Mouse (Mus musculus) embryonic facial prominence, embryonic 10.5 days (tissue): ENCODE data around the gene Gpd2. TPM values are rescaled to one million over a fixed set of nuclear protein-coding genes. Genes with fewer than 3 reads are reported as not detected.

Experiments
- DNase-seq: peaks from one replicate; pipeline ENCODE4 v3.0.0-alpha.2; 2017; ENCODE audit warnings: low spot score
- H3K27ac ChIP-seq: fragments of 300-500 bp; sonication (generic); replicated peaks from 2 replicates; pipeline ENCODE4 v1.5.1; 2016; ENCODE audit warnings: mild to moderate bottlenecking
- H3K27me3 ChIP-seq: fragments of 300-500 bp; sonication (generic); replicated peaks from 2 replicates; pipeline ENCODE4 v1.6.1; 2016; ENCODE audit warnings: low read depth, mild to moderate bottlenecking; ENCODE audit not compliant: poor library complexity, severe bottlenecking
- H3K36me3 ChIP-seq: fragments of 300-500 bp; sonication (generic); replicated peaks from 2 replicates; pipeline ENCODE4 v1.6.1; 2016; ENCODE audit warnings: mild to moderate bottlenecking, moderate library complexity
- H3K4me1 ChIP-seq: fragments of 300-500 bp; sonication (generic); 2 replicates; pipeline ENCODE4 v1.6.1; 2016
- H3K4me3 ChIP-seq: fragments of 300-500 bp; sonication (generic); 2 replicates; pipeline ENCODE4 v1.5.1; 2016; ENCODE audit warnings: mild to moderate bottlenecking, moderate library complexity
- H3K9me3 ChIP-seq: fragments of 300-500 bp; sonication (generic); 2 replicates; pipeline ENCODE4 v1.6.1; 2016; ENCODE audit warnings: mild to moderate bottlenecking
- WGBS: fragments of 180-500 bp; shearing (Covaris S2); methylation state at CpG from one replicate; pipeline ENCODE4 v1.1.7; 2016; 5-methylcytosine and 5-hydroxymethylcytosine counted together
- polyA plus RNA-seq: library from polyadenylated mRNA; unstranded; fragments of >200 nt; fragmentation: Nextera tagmentation; extraction: Ambion mirVana; gene quantifications from 2 replicates; pipeline ENCODE4 v1.2.1, GENCODE M21; 2016

The Gpd2 gene
- polyA plus RNA-seq, 1 experiment from 2014 or later: 20.4 TPM

DNA sequence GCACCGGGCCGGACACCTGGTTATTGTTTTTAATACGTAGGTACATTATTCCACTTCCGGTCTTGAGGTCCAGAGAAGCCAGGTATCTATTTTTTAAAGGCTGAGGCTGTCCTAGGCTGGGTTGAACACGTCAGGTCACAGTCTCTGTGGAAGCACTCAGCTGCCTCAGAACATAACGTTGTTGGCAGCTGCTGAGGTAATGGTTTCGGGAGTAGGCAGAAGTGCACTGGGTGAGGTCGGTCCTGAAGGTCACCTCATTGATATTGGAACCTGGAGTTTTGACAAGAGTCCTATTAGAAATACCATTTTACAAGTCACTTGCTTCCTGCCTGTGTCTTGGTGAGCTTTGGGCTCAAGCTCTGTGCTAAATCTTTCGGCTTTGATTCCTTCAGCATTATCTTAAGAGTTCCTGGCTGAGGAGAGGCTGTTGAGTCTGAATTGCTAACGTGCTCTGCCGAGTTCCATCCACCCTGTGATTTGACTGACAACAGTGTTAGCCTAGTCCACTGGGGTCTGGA is 17.8 kb downstream of the Gpd2 start:
- Histone ChIP-seq H3K27me3 (no peaks in the 10 kb centered on the region), H3K4me1 (peaks cover 15% of the 10 kb centered on the region), H3K36me3 (no peaks in the 10 kb centered on the region), H3K4me3 (no peak overlapping the region), H3K9me3 (no peaks in the 10 kb centered on the region), H3K27ac (no peak overlapping the region)
- 75% methylated on average over 11 of the region's 11 CpGs for WGBS
- no peak for DNase-seq

DNA sequence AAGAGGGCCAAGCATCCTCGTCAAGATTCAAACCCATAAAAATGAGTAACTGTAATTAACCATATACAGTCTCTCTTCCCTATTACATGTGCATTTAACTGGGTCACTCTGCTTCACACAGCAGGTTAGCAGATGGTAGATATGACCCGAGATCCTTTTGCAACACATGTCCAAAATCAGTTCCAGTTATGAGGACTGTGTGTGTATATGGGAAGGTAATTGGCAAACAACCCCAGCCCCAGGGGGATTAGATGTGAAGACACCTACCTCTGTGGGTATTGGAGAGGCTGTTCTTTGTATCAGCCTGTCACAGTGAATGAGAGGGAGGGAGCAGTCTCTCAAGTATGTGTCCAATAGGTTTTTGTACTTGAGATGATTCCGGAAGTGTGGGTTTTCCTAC is 18.4 kb downstream of the Gpd2 start:
- Histone ChIP-seq H3K27me3 (no peaks in the 10 kb centered on the region), H3K9me3 (no peaks in the 10 kb centered on the region), H3K36me3 (no peaks in the 10 kb centered on the region), H3K4me3 (no peak overlapping the region), H3K4me1 (peaks cover 22% of the 10 kb centered on the region), H3K27ac (no peak overlapping the region)
- DNase-seq: no peak
- 61% methylated on average over 3 of the region's 3 CpGs for WGBS

DNA sequence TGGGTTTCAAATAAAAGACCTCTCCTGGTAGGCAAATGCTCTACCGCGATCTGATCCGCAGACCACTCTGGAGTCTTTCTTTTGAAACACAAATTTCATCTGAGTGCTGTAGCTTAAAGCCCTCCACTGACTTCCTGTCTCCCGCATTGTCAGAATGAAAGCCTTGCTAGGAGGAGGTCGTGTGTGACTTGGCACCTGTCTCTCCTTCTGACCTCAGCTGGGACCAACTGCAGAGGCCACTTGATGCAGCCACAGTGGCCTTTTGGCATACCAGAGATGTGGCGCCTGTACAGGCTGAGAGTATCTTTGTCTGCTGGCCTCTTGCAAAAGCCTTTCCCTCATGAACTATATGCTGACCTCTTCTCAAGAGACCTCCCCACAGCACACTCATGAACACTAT is 19.0 kb downstream of the Gpd2 start:
- no peak overlapping the region for H3K27ac ChIP-seq
- no peaks in the 10 kb centered on the region for H3K36me3 ChIP-seq
- DNase-seq: no peak
- WGBS: 20% methylated on average over 6 of the region's 6 CpGs
- no peak overlapping the region for H3K4me3 ChIP-seq
- no peaks in the 10 kb centered on the region for H3K27me3 ChIP-seq
- H3K9me3 ChIP-seq: no peaks in the 10 kb centered on the region
- peaks cover 26% of the 10 kb centered on the region for H3K4me1 ChIP-seq

DNA sequence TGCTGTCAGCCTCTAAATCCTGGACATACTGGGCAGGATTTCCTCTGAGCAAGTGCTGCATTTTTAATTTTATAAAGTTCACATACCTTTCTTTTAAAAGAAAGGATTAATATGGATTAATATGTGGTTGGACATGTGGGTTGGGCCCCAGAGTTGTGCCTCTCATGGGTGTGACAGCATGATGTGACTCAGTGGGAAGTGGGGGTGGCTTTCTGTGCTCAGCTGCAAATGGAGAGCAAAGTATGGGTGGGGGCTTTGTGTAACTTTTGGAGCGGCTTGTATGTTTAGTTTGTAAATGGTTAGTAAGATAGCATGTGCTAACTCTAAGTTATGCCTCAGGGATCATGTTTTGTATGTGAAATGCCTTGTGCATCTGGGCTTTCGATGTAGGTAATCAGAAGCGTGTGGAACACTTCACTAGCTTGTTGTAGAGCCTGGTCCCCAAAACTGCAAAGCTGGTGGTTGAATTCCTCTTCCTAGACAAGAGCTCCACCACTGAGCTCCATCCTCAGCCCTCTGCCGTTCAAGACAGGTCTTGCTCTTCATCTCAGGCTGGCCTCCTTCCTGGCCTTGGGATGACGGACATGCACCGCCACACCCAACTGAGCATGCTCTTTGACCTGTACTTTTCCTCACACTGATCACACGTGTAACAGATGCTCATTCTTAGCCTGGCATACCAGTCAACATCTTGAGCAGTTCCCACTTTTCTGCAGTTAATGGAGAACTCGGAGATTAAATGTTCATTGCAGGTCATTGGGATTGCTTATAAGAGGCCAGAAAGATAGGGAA is 24.0 kb downstream of the Gpd2 start:
- no peak overlapping the region for H3K27ac ChIP-seq
- 82% methylated on average over 8 of the region's 8 CpGs for WGBS
- no peaks in the 10 kb centered on the region for H3K9me3 ChIP-seq
- no peak overlapping the region for H3K4me3 ChIP-seq
- peaks cover 16% of the 10 kb centered on the region for H3K4me1 ChIP-seq
- no peaks in the 10 kb centered on the region for H3K36me3 ChIP-seq
- no peaks in the 10 kb centered on the region for H3K27me3 ChIP-seq
- DNase-seq: no peak

DNA sequence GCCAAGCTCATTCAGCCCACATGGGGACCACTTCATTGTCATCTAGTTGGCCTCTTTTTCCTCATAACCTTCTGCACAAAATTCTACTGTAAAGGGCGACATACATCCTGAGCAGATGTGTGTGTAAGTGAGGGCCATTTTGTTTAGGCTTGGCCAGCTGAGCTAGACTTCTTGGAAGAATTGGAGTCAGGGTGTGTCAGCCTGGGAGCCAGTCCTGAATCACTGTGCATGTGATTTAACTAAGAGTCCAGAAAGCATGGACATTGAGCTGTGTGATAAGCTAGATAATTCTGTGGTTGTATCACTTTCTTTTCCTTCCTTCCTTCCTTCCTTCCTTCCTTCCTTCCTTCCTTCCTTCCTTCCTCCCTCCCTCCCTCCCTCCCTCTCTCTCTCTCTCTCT is 26.0 kb downstream of the Gpd2 start:
- H3K9me3 ChIP-seq: no peaks in the 10 kb centered on the region
- H3K27ac ChIP-seq: no peak overlapping the region
- H3K27me3 ChIP-seq: no peaks in the 10 kb centered on the region
- no peaks in the 10 kb centered on the region for H3K36me3 ChIP-seq
- no peak for DNase-seq
- 86% methylated on average over 1 of the region's 1 CpGs for WGBS
- H3K4me1 ChIP-seq: peaks cover 23% of the 10 kb centered on the region
- no peak overlapping the region for H3K4me3 ChIP-seq

DNA sequence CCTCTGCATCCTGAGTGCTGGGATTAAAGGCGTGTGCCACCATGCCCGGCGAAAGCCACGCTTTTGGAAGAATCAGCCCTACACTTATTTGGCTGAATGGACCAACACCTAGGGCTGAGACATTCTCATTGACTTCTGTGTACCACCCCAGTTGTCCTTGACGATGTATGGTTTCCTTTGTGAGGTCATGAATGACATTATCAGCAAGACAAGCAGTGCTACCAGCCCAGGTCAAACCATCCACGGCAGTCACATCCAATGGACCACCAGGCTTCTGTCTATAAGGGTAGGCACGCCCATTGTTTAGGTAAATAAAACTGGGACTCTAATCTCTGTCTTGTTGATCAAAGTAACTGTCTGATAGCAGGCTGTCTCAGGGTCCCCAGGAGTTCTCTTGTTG is 27.5 kb downstream of the Gpd2 start:
- 94% methylated on average over 7 of the region's 7 CpGs for WGBS
- Histone ChIP-seq H3K4me3 (no peak overlapping the region), H3K27me3 (no peaks in the 10 kb centered on the region), H3K27ac (no peak overlapping the region), H3K4me1 (peaks cover 29% of the 10 kb centered on the region), H3K36me3 (no peaks in the 10 kb centered on the region), H3K9me3 (no peaks in the 10 kb centered on the region)
- no peak for DNase-seq

DNA sequence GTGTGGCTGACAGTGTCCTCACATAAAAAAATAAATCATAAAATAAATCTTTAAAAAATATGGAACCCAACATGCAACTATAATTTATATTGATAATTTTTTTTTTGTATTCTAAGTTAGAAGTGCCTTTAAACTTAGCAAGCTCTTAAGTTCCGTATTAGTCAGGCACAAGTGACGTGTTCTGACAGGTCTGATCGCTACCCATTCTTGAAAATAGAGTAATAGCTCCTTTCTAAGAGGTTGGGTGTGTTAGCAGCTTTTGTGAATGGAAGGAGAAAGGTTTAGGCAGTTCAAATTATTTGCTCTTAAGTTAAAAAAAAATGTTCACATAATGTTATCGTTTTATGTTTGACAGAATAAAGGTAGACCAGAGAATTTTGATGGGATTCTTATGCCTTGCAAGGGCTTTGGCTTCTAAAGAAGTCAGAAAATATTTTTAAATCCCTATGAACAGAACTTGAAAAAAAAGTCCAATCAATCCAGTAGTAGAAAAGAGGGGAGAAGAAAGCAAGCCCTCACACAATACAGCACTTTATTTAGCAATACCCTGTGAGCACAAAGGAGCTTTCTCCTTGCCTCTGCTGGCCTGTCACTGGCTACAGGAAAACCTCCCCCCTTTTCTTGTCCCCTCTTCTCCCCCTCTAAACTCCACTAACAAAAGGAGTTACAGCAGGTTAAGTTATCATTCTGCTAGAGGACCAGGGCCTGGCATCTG is 29.4 kb downstream of the Gpd2 start:
- 61% methylated on average over 4 of the region's 4 CpGs for WGBS
- Histone ChIP-seq H3K4me1 (peaks cover 19% of the 10 kb centered on the region), H3K27ac (peak overlapping the region; percentile 75), H3K27me3 (no peaks in the 10 kb centered on the region), H3K36me3 (0 out of 2 replicates have a peak, but pooled peaks cover 2% of the 10 kb centered on the region), H3K4me3 (no peak overlapping the region), H3K9me3 (no peaks in the 10 kb centered on the region)
- no peak for DNase-seq

DNA sequence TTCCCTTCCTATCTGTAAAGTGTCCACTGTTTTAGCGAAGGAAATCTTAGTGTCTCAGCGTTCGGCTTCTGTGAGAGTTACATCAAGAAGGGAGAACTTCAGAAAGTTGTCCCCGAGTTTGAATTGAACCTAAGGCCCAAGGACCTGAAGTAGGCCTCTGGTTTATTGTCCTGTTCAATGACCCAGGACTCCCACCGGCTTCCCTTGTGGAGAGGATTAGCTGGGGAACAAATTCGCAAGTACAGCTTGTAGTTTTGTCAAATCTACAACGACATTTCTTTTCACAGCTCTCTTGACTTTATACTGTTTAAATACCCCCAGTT is 29.9 kb downstream of the Gpd2 start:
- Histone ChIP-seq H3K27ac (peak overlapping the region; percentile 75), H3K4me3 (no peak overlapping the region)
- WGBS: 20% methylated on average over 7 of the region's 7 CpGs

DNA sequence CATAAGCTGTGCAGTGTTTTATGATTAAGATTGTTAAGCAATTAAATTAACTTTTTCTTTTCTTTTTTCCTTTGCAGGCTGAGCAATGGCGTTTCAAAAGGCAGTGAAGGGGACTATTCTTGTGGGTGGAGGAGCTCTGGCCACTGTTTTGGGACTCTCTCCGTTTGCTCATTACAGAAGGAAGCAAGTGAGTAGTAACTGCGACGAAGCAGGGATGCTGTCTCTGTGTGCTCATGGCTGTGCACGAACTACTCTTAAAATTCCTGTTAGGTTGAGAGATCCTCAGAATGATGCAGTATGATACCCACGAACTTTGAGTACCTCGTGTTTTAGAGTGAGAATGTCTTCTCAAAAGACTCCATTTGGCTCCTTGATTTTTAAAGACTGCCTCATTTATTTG is 30.5 kb downstream of the Gpd2 start:
- 49% methylated on average over 7 of the region's 7 CpGs for WGBS
- DNase-seq: no peak
- H3K9me3 ChIP-seq: no peaks in the 10 kb centered on the region
- no peak overlapping the region for H3K27ac ChIP-seq
- H3K27me3 ChIP-seq: no peaks in the 10 kb centered on the region
- H3K4me3 ChIP-seq: no peak overlapping the region
- 0 out of 2 replicates have a peak, but pooled peaks cover 2% of the 10 kb centered on the region for H3K36me3 ChIP-seq
- peaks cover 19% of the 10 kb centered on the region for H3K4me1 ChIP-seq

More for the DNA sequence above, 29.9 kb downstream of the Gpd2 start:
- H3K27me3 ChIP-seq: no peaks in the 10 kb centered on the region
- no peaks in the 10 kb centered on the region for H3K9me3 ChIP-seq
- peak; percentile 17 for DNase-seq
- 0 out of 2 replicates have a peak, but pooled peaks cover 2% of the 10 kb centered on the region for H3K36me3 ChIP-seq
- peaks cover 19% of the 10 kb centered on the region for H3K4me1 ChIP-seq

DNA sequence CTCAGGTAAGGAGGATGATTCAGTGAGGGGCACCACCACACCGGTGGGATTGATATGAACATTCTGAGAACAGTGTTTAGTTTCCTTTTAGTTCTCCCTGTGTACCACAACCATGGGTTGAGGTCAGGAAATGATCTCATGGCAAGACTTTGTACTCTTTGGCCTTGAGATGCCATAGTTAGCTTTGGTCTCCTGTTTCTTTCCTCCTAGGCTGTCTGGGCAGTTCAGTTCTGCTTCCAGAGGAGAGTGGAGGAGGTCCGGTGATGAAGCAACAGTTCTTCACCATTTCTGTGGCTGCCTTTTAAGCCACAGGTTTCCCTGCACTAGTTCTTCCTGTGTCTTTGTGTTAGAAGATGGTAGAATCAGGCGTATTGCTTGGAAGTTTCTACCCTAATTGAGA is 31.4 kb downstream of the Gpd2 start:
- no peak for DNase-seq
- H3K4me3 ChIP-seq: no peak overlapping the region
- H3K4me1 ChIP-seq: peaks cover 19% of the 10 kb centered on the region
- H3K9me3 ChIP-seq: no peaks in the 10 kb centered on the region
- no peaks in the 10 kb centered on the region for H3K27me3 ChIP-seq
- H3K27ac ChIP-seq: no peak overlapping the region
- 0 out of 2 replicates have a peak, but pooled peaks cover 2% of the 10 kb centered on the region for H3K36me3 ChIP-seq
- WGBS: 93% methylated on average over 3 of the region's 3 CpGs

DNA sequence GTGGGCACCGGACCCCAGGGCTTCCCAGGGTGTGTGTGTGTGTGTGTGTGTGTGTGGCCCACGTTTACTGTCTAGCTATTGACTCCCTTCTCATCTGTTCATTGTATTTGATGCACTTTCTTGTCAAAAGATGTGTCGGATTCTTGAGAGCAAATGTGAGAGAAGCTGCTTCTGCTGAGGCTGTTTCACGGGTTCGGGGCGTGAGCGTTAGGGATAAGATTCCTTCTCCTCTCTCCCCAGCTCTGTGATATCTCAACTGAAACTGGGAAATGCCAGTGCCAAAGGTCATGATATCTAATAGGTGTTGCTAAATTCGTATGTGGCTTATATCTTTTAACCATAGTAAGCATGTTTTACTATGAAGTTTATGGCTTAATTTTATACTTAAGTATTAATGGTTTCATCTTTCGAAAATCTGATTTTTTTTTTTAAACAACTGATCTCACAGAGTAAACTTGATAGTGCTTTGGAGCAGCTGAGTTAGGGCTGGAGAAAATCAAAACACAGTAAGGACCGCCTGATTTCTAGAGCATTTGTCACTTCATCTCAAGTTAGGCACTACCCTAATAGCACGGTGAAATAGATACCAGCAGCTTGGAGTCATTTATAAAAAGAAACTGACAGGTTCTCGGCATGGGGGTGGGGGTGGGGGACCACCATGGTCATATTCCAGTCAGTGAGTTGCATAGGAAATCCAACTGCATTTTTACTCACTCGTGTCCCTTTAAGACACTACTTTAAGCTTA is 32.4 kb downstream of the Gpd2 start:
- WGBS: 74% methylated on average over 13 of the region's 13 CpGs
- DNase-seq: no peak

DNA sequence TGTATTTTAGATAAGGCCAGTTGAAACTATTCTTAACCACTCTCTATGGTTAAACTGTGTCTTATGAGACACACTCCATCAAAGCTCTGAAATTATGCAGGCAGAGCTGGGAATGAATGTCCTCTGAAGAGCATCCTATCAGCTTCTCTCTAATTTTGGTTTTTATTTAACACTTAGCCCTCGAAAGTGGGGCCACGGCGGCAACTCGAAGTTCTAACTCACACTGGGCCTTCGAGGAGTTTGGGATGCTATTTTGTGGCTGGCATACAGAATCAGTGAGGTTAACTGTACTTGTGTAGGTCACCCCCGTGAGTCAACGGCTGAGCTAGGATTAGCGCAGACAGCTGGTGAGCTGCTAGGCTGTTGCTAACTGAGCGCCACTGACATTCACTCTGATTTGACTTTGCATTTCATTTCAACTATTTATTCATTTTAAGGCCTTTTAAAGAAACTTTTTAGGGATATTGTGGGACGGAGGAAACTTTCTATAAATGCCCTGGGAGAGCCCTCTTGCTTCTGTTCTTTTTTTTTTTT is 42.8 kb downstream of the Gpd2 start:
- DNase-seq: no peak
- Histone ChIP-seq H3K4me3 (no peak overlapping the region), H3K27ac (no peak overlapping the region), H3K9me3 (no peaks in the 10 kb centered on the region), H3K4me1 (peaks cover 5% of the 10 kb centered on the region; the same call in 1 of the 2 replicates), H3K36me3 (peaks cover 5% of the 10 kb centered on the region), H3K27me3 (no peaks in the 10 kb centered on the region)
- 86% methylated on average over 10 of the region's 10 CpGs for whole genome bisulfite sequencing

More for the DNA sequence above, 32.4 kb downstream of the Gpd2 start:
- peaks cover 19% of the 10 kb centered on the region for H3K4me1 ChIP-seq
- no peak overlapping the region for H3K27ac ChIP-seq
- H3K9me3 ChIP-seq: no peaks in the 10 kb centered on the region
- 0 out of 2 replicates have a peak, but pooled peaks cover 2% of the 10 kb centered on the region for H3K36me3 ChIP-seq
- H3K27me3 ChIP-seq: no peaks in the 10 kb centered on the region
- H3K4me3 ChIP-seq: no peak overlapping the region
